Mouse (Mus musculus): ENCODE measurements at regions not wholly inside any gene's neighbourhood (a gene's known extent, or its start where the extent isn't known, plus 50 kb on each side); places are given as distances from the start of the nearest gene placed in this dataset.
"Not testable (repeated sequence)": the region's sequence is repeated elsewhere in the genome, so short reads cannot be mapped to it uniquely, and the experiment has no call there.

GRCm38 (mm10) chr4:84165256-84165655 lies 509.8 kb downstream of the Bnc2 start:
- Histone ChIP-seq H3K27me3 (ENCODE audit: control insufficient read depth, insufficient read depth, low read length) (no peaks in the 10 kb centered on the region), H3K27ac (ENCODE audit: insufficient read depth, low read depth, low read length) (no peak overlapping the region), H3K36me3 (ENCODE audit: control insufficient read depth, insufficient read depth, low read length) (no peaks in the 10 kb centered on the region), H3K4me1 (ENCODE audit: control insufficient read depth, insufficient read depth, insufficient read length, low read length) (no peaks in the 10 kb centered on the region), H3K4me3 (ENCODE audit: low read depth, low read length) (no peak overlapping the region)
- TF ChIP-seq CTCF (IDR thresholded peaks at IDR 0.05; ENCODE audit: extremely low read depth, insufficient read length, insufficient replicate concordance, low read depth, low read length) = no peak
- no peak for TF ChIP-seq POLR2A (IDR thresholded peaks at IDR 0.05; ENCODE audit: low read depth, low read length)
- 80% methylated on average over 3 of the region's 3 CpGs for WGBS

- no peaks in the 10 kb centered on the region for H3K4me1 ChIP-seq (ENCODE audit: control insufficient read depth, insufficient read depth, insufficient read length, low read length)
- no peaks in the 10 kb centered on the region for H3K36me3 ChIP-seq (ENCODE audit: control insufficient read depth, insufficient read depth, low read length)
- no peak overlapping the region for H3K27ac ChIP-seq (ENCODE audit: insufficient read depth, low read depth, low read length)
- H3K27me3 ChIP-seq (ENCODE audit: control insufficient read depth, insufficient read depth, low read length) = no peaks in the 10 kb centered on the region
- TF ChIP-seq CTCF (IDR thresholded peaks at IDR 0.05; ENCODE audit: extremely low read depth, insufficient read length, insufficient replicate concordance, low read depth, low read length) (no peak), POLR2A (IDR thresholded peaks at IDR 0.05; ENCODE audit: low read depth, low read length) (no peak)
- WGBS = 84% methylated on average over 6 of the region's 6 CpGs
- H3K4me3 ChIP-seq (ENCODE audit: low read depth, low read length) = no peak overlapping the region
Observed at GRCm38 (mm10) chr4:84172841-84173240, 502.2 kb downstream of the Bnc2 start.

- H3K27me3 ChIP-seq (ENCODE audit: control insufficient read depth, insufficient read depth, low read length) = no peaks in the 10 kb centered on the region
Observed at GRCm38 (mm10) chr4:84173441-84173840, 501.6 kb downstream of the Bnc2 start.

GRCm38 (mm10) chr4:84176457-84176856 lies 498.6 kb downstream of the Bnc2 start:
- H3K4me1 ChIP-seq (ENCODE audit: control insufficient read depth, insufficient read depth, insufficient read length, low read length); H3K36me3 ChIP-seq (ENCODE audit: control insufficient read depth, insufficient read depth, low read length); H3K4me3 ChIP-seq (ENCODE audit: low read depth, low read length); H3K27me3 ChIP-seq (ENCODE audit: control insufficient read depth, insufficient read depth, low read length); H3K27ac ChIP-seq (ENCODE audit: insufficient read depth, low read depth, low read length): not testable (repeated sequence)
- 70% methylated on average over 6 of the region's 6 CpGs for WGBS

More at GRCm38 (mm10) chr4:84173441-84173840, 501.6 kb downstream of the Bnc2 start:
- H3K4me3 ChIP-seq (ENCODE audit: low read depth, low read length) = no peak overlapping the region
- H3K4me1 ChIP-seq (ENCODE audit: control insufficient read depth, insufficient read depth, insufficient read length, low read length) = no peaks in the 10 kb centered on the region
- TF ChIP-seq POLR2A (IDR thresholded peaks at IDR 0.05; ENCODE audit: low read depth, low read length) (no peak), CTCF (IDR thresholded peaks at IDR 0.05; ENCODE audit: extremely low read depth, insufficient read length, insufficient replicate concordance, low read depth, low read length) (no peak)
- no peak overlapping the region for H3K27ac ChIP-seq (ENCODE audit: insufficient read depth, low read depth, low read length)
- whole genome bisulfite sequencing = 85% methylated on average over 2 of the region's 2 CpGs
- no peaks in the 10 kb centered on the region for H3K36me3 ChIP-seq (ENCODE audit: control insufficient read depth, insufficient read depth, low read length)

DNA sequence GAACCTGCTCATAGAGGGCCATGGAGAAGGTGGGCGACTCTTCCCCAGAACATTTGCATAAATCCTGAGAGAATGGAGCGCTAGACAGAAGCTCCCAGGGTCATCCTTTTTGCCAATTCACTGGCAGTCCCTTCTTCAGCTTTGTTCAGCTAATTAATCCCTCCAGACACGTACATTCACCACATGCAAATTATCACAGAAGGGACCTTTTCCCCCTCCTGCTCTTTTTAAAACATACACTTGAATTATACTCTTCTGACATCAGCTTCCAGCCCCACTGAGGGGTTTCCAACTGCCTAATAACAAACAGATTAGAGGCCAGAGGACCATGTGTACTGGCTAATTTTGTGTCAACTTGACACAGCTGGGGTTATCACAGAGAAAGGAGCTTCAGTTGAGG lies 497.2 kb downstream of the Bnc2 start:
- H3K27ac ChIP-seq (ENCODE audit: insufficient read depth, low read depth, low read length) = no peak overlapping the region
- H3K4me1 ChIP-seq (ENCODE audit: control insufficient read depth, insufficient read depth, insufficient read length, low read length) = no peaks in the 10 kb centered on the region
- TF ChIP-seq CTCF (IDR thresholded peaks at IDR 0.05; ENCODE audit: extremely low read depth, insufficient read length, insufficient replicate concordance, low read depth, low read length) = no peak
- TF ChIP-seq POLR2A (IDR thresholded peaks at IDR 0.05; ENCODE audit: low read depth, low read length) = no peak
- H3K36me3 ChIP-seq (ENCODE audit: control insufficient read depth, insufficient read depth, low read length) = no peaks in the 10 kb centered on the region
- H3K27me3 ChIP-seq (ENCODE audit: control insufficient read depth, insufficient read depth, low read length) = no peaks in the 10 kb centered on the region
- WGBS = 84% methylated on average over 3 of the region's 3 CpGs
- no peak overlapping the region for H3K4me3 ChIP-seq (ENCODE audit: low read depth, low read length)

GRCm38 (mm10) chr4:84184436-84184835 lies 490.6 kb downstream of the Bnc2 start:
- TF ChIP-seq POLR2A (IDR thresholded peaks at IDR 0.05; ENCODE audit: low read depth, low read length) (no peak), CTCF (IDR thresholded peaks at IDR 0.05; ENCODE audit: extremely low read depth, insufficient read length, insufficient replicate concordance, low read depth, low read length) (no peak)
- peaks cover 18% of the 10 kb centered on the region; the same call in 1 of the 2 replicates for H3K4me1 ChIP-seq (ENCODE audit: control insufficient read depth, insufficient read depth, insufficient read length, low read length)
- H3K27me3 ChIP-seq (ENCODE audit: control insufficient read depth, insufficient read depth, low read length) = no peaks in the 10 kb centered on the region
- H3K27ac ChIP-seq (ENCODE audit: insufficient read depth, low read depth, low read length) = peak overlapping the region; percentile 57
- H3K4me3 ChIP-seq (ENCODE audit: low read depth, low read length) = no peak overlapping the region
- WGBS = 30% methylated on average over 4 of the region's 4 CpGs
- no peaks in the 10 kb centered on the region for H3K36me3 ChIP-seq (ENCODE audit: control insufficient read depth, insufficient read depth, low read length)

DNA sequence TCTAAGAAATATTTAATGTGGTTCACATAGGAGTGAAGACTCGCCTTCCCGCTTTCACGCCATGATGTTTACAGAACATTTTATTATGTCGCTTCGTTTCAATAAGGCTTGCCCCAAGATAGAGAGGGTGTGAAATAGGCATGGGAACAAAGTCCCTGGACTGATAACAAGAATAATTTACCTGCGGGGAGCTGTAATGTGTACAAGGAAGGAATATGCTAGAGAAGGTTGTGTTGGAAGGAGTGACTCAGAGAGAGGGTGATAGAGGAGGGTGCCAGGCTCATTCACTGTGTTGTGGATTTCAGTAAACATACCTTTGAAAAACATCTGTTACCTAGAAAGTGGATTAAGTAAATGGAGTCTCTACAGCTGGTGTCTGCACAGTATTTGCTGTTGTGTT lies 490.2 kb downstream of the Bnc2 start:
- no peak for TF ChIP-seq CTCF (IDR thresholded peaks at IDR 0.05; ENCODE audit: extremely low read depth, insufficient read length, insufficient replicate concordance, low read depth, low read length)
- no peak for TF ChIP-seq POLR2A (IDR thresholded peaks at IDR 0.05; ENCODE audit: low read depth, low read length)
- H3K36me3 ChIP-seq (ENCODE audit: control insufficient read depth, insufficient read depth, low read length) = no peaks in the 10 kb centered on the region
- no peak overlapping the region for H3K4me3 ChIP-seq (ENCODE audit: low read depth, low read length)
- H3K27ac ChIP-seq (ENCODE audit: insufficient read depth, low read depth, low read length) = peak overlapping the region; percentile 74
- H3K4me1 ChIP-seq (ENCODE audit: control insufficient read depth, insufficient read depth, insufficient read length, low read length) = peaks cover 18% of the 10 kb centered on the region; the same call in 1 of the 2 replicates
- no peaks in the 10 kb centered on the region for H3K27me3 ChIP-seq (ENCODE audit: control insufficient read depth, insufficient read depth, low read length)
- 22% methylated on average over 6 of the region's 6 CpGs for WGBS

- no peak overlapping the region for H3K27ac ChIP-seq (ENCODE audit: insufficient read depth, low read depth, low read length)
- no peaks in the 10 kb centered on the region for H3K36me3 ChIP-seq (ENCODE audit: control insufficient read depth, insufficient read depth, low read length)
- peaks cover 14% of the 10 kb centered on the region; the same call in 1 of the 2 replicates for H3K4me1 ChIP-seq (ENCODE audit: control insufficient read depth, insufficient read depth, insufficient read length, low read length)
- 87% methylated on average over 12 of the region's 12 CpGs for WGBS
- no peak overlapping the region for H3K4me3 ChIP-seq (ENCODE audit: low read depth, low read length)
- TF ChIP-seq POLR2A (IDR thresholded peaks at IDR 0.05; ENCODE audit: low read depth, low read length) (no peak), CTCF (IDR thresholded peaks at IDR 0.05; ENCODE audit: extremely low read depth, insufficient read length, insufficient replicate concordance, low read depth, low read length) (no peak)
- H3K27me3 ChIP-seq (ENCODE audit: control insufficient read depth, insufficient read depth, low read length) = no peaks in the 10 kb centered on the region
Observed at GRCm38 (mm10) chr4:84189315-84189714, 485.8 kb downstream of the Bnc2 start.

Data from small intestine, adult 2 months (tissue).